Mouse (Mus musculus): Measurements from ENCODE around the gene Rps16. TPM values are rescaled to one million over a fixed set of nuclear protein-coding genes. Genes with fewer than 3 reads are reported as not detected.

The Rps16 gene
- total and polyA plus RNA-seq, 2 experiments from 2014 or later = 161 to 481 TPM

DNA sequence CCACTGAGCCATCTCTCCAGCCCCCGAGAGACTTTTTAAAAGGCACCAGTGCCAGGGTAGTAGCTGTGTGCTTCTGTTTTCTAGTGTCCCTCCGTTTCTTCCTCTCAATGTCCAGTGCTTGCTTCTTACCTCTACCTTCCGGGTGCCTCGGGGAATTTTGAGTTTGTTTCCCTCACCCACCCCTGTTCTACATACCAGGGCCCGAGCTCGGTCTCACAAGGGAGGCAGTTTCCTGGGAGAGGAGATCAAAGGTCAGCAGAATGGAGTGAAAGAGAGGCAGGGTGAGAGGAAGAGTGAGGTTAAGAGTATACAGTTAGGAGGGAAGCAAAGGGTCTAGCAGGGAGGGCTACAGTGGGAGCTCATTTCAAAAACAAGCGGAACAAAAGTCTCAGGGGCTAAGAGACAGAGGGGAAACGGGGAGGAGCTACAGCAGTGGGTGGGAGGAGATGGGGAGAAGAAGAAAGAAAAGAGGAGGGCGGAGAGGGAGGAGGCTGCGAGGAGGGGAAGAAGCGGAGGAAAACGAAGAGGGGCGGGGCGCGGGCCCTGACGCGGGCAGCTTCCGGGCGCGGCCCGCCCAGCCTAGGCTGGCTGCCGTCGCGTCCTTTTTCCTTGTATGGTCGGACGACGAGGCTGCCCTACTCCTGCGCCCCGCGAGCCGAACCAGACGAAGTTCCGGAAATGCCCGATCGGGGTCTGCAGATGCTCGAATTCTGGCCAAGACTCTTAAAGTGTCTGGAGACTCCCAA is 24.9 kb downstream of the Rps16 start:
- H3K36me3 ChIP-seq (replicated peaks; ENCODE audit: control insufficient read depth, insufficient read depth, low read length) = peaks cover 13% of the 10 kb centered on the region
- peak; percentile 46; the same call in 1 of the 2 replicates for TF ChIP-seq EP300 (IDR thresholded peaks at IDR 0.05; ENCODE audit: low read depth)
- TF ChIP-seq CTCF (IDR thresholded peaks at IDR 0.05; ENCODE audit: low read depth) = no peak
- H3K4me3 ChIP-seq (ENCODE audit: low read depth, low read length) = peak overlapping the region; percentile 89
- peaks cover 37% of the 10 kb centered on the region for H3K4me1 ChIP-seq (ENCODE audit: control insufficient read depth, insufficient read depth)
- no peaks in the 10 kb centered on the region for H3K9me3 ChIP-seq (replicated peaks; ENCODE audit: control insufficient read depth, low read length)
- ATAC-seq (ENCODE audit: insufficient read depth, low read depth) (peak; percentile 40), DNase-seq (ENCODE audit: low spot score) (peak; percentile 95)
- H3K27ac ChIP-seq (ENCODE audit: low read depth) = peak overlapping the region; percentile 100
- WGBS = under 1% methylated on average over 36 of the region's 36 CpGs
- peak overlapping the region; percentile 95 for H3K4me2 ChIP-seq (ENCODE audit: low read depth, low read length)
- H3K9ac ChIP-seq (replicated peaks; ENCODE audit: low read depth, low read length) = peak overlapping the region; percentile 65
- no peaks in the 10 kb centered on the region for H3K27me3 ChIP-seq (ENCODE audit: control insufficient read depth, insufficient read depth, low read length)

DNA sequence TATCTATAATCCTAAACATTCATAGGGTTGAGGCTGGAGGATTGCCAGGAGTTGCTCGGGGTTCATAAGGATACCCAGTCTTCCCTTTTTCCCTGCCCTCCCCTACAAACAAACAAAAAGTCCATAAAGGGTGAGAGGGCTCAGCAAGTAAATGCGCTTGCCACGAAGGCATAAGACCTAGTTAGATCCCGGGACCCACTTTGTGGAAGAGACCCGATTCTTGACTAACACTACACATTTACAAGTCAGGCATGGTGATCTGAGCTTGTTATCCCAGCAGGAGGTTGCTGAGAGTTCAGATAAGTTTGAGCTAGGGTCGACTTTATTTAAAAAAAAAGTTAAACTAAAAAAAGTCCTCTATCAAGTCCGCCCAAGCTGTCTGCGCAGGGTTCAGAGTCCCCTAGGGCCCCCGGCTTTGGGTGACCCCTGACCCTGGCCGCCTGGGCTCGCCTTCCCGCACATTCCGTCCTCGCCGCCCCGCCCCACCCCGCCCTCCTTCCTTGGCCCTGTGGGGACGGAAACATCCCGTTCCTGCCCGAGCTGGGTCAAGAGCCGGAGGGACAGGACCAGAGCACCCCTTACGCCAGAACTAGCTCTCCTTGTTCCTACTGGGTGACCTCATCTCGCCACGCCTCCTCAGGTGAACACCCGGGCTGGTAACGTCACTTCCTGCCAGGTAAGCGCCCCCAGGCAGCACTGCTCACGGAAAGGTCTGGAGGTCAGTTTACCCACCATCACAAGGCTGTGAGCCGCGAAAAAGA is 25.7 kb downstream of the Rps16 start:
- H3K9ac ChIP-seq (replicated peaks; ENCODE audit: low read depth, low read length) = peak overlapping the region; percentile 65
- WGBS = 5% methylated on average over 30 of the region's 30 CpGs
- no peaks in the 10 kb centered on the region for H3K27me3 ChIP-seq (ENCODE audit: control insufficient read depth, insufficient read depth, low read length)
- peaks cover 13% of the 10 kb centered on the region for H3K36me3 ChIP-seq (replicated peaks; ENCODE audit: control insufficient read depth, insufficient read depth, low read length)
- no peak for ATAC-seq (ENCODE audit: insufficient read depth, low read depth)
- peak; percentile 81 for DNase-seq (ENCODE audit: low spot score)
- peak overlapping the region; percentile 100 for H3K27ac ChIP-seq (ENCODE audit: low read depth)
- peaks cover 38% of the 10 kb centered on the region for H3K4me1 ChIP-seq (ENCODE audit: control insufficient read depth, insufficient read depth)
- no peaks in the 10 kb centered on the region for H3K9me3 ChIP-seq (replicated peaks; ENCODE audit: control insufficient read depth, low read length)
- TF ChIP-seq CTCF (IDR thresholded peaks at IDR 0.05; ENCODE audit: low read depth) (no peak), EP300 (IDR thresholded peaks at IDR 0.05; ENCODE audit: low read depth) (peak; percentile 23; the same call in 1 of the 2 replicates)
- peak overlapping the region; percentile 95 for H3K4me2 ChIP-seq (ENCODE audit: low read depth, low read length)
- peak overlapping the region; percentile 89 for H3K4me3 ChIP-seq (ENCODE audit: low read depth, low read length)

GRCm38 (mm10) chr7:28377190-28378065 is 27.0 kb downstream of the Rps16 start:
- Histone ChIP-seq H3K4me3 (ENCODE audit: low read depth, low read length) (peak overlapping the region; percentile 89), H3K4me2 (ENCODE audit: low read depth, low read length) (peak overlapping the region; percentile 95), H3K9ac (replicated peaks; ENCODE audit: low read depth, low read length) (peak overlapping the region; percentile 95), H3K4me1 (ENCODE audit: control insufficient read depth, insufficient read depth) (peaks cover 47% of the 10 kb centered on the region), H3K27me3 (ENCODE audit: control insufficient read depth, insufficient read depth, low read length) (no peaks in the 10 kb centered on the region), H3K9me3 (replicated peaks; ENCODE audit: control insufficient read depth, low read length) (no peaks in the 10 kb centered on the region), H3K27ac (ENCODE audit: low read depth) (peak overlapping the region; percentile 100), H3K36me3 (replicated peaks; ENCODE audit: control insufficient read depth, insufficient read depth, low read length) (peaks cover 13% of the 10 kb centered on the region)
- DNase-seq (ENCODE audit: low spot score) = no peak
- no peak for TF ChIP-seq EP300 (IDR thresholded peaks at IDR 0.05; ENCODE audit: low read depth)
- no peak for TF ChIP-seq CTCF (IDR thresholded peaks at IDR 0.05; ENCODE audit: low read depth)
- no peak for ATAC-seq (ENCODE audit: insufficient read depth, low read depth)
- 48% methylated on average over 18 of the region's 18 CpGs for WGBS

- 6% methylated on average over 32 of the region's 32 CpGs for WGBS
- H3K27me3 ChIP-seq (ENCODE audit: control insufficient read depth, insufficient read depth, low read length) = no peaks in the 10 kb centered on the region
- H3K4me2 ChIP-seq (ENCODE audit: low read depth, low read length) = peak overlapping the region; percentile 95
- H3K27ac ChIP-seq (ENCODE audit: low read depth) = peak overlapping the region; percentile 100
- H3K4me3 ChIP-seq (ENCODE audit: low read depth, low read length) = peak overlapping the region; percentile 89
- H3K4me1 ChIP-seq (ENCODE audit: control insufficient read depth, insufficient read depth) = peaks cover 55% of the 10 kb centered on the region
- peak overlapping the region; percentile 95 for H3K9ac ChIP-seq (replicated peaks; ENCODE audit: low read depth, low read length)
- TF ChIP-seq CTCF (IDR thresholded peaks at IDR 0.05; ENCODE audit: low read depth) = no peak
- no peak for TF ChIP-seq EP300 (IDR thresholded peaks at IDR 0.05; ENCODE audit: low read depth)
- no peak for DNase-seq (ENCODE audit: low spot score)
- no peak for ATAC-seq (ENCODE audit: insufficient read depth, low read depth)
- H3K9me3 ChIP-seq (replicated peaks; ENCODE audit: control insufficient read depth, low read length) = no peaks in the 10 kb centered on the region
- peaks cover 13% of the 10 kb centered on the region for H3K36me3 ChIP-seq (replicated peaks; ENCODE audit: control insufficient read depth, insufficient read depth, low read length)
These were observed 27.7 kb downstream of the Rps16 start for GRCm38 (mm10) chr7:28378066-28378690.
